Mouse (Mus musculus) CD4-positive, CD25-positive, alpha-beta regulatory T cell, adult 2 months (primary cell): ENCODE measurements around the gene Ldlrap1.

Experiments used
- DNase-seq: peaks from one replicate; pipeline ENCODE4 v3.0.0-alpha.2; 2012; ENCODE audit warnings: low read depth, low spot score

Gene Ldlrap1

GRCm38 (mm10) chr4:134775234-134775944 lies 7.6 kb upstream of the Ldlrap1 start:
- no peak for DNase-seq

DNA sequence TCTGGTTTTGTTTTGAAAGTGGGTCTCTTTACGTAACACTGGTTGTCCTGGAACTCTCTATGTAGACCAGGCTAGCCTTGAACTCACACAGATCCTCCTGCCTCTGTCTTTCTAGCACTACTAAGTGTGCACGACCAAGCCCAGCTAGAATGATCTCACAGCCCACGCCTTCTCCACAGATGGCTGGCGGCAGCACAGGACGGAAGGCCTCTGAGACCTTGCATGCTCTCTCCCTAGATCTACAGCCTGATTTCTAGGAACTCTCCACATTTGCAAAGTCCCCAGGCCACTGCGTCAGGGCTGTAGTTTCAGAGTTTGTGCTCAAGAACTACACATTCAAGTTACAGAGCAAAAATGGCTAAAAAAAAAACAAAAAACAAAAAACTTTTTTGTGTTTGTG lies 6.3 kb upstream of the Ldlrap1 start:
- DNase-seq: no peak

GRCm38 (mm10) chr4:134772805-134773674 lies 5.2 kb upstream of the Ldlrap1 start:
- DNase-seq: peak; percentile 57

DNA sequence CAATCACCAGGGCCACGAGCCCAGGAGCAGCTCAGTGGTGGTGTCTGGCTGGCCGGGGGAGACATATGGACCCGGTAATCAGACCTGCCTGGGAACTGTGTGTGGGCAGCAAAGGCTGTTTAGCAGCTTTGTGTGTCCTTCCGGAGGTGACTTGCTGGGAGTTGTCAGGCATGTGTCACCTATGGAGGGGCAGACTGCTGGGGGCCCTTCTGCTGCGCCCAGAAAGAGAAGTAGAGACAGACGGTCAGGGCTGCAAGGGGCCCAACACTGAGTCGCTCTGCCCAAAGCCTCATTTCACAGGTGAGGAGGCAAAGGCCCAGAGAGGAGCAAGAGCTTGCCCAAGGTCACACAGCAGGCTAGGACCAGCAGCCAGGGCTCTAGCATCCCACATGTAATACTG lies 2.1 kb upstream of the Ldlrap1 start:
- no peak for DNase-seq

DNA sequence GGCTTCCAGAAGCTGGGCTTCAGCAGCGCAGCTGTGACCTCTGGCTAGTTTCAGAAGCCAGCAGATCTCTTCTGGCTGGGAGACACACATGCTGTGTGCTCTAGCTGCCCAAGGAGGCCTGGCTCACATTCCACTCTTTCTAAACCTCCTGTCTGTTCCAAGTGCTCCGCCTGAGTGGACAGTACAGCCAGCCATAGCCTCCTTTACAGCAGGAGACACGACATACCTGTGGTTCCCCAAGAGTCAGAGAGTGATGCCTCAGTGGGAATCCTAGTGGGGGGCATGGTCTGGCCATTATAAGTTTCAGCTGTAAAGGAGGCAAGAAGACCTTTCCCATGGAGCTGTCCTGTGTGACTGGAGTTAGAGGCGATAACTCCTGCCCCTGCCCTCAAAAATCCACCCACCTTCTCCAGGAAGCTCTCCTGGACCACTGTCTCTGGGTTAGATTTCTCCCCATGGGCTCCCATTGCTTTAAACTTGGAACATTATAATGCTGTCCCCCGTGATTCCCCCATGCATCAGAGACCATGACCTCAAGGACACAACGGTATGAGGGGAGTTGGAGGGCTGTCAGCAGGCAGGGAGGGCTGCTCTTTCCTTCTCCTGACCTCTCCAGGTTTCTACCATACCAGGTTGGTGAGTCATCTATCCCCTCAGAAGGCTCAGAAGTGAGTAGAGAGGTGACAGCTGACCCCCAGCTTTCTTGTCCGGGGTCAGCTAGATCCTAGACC lies 1.4 kb upstream of the Ldlrap1 start:
- no peak for DNase-seq

GRCm38 (mm10) chr4:134768226-134768888 lies 533 bp upstream of the Ldlrap1 start:
- DNase-seq: no peak

DNA sequence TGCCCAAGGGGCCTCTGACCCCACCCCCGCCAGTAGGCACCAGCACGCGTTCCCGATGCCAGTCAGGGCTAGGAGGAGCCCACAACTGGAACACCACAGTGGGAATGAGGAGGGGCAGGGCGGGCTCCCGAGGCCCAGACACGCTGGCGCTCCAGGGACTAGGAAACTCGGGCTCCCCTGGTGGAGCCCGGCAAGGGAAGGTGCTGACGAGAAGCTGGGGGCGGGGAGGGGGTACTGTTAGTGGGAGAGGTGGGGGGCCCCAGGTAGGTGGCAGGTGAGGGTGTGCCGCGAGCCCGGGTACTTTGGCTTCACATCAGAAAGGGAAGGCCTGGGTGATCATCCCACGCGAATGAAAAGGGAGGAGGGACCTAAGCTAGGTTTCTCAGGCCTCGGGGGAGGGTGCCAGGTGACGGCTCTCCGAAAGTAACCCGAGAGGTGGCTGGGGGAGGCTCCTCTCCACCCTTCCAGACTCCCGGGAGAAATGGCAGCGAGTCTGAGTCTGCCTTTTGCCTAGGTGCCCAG lies 859 bp downstream of the Ldlrap1 start:
- peak; percentile 63 for DNase-seq

DNA sequence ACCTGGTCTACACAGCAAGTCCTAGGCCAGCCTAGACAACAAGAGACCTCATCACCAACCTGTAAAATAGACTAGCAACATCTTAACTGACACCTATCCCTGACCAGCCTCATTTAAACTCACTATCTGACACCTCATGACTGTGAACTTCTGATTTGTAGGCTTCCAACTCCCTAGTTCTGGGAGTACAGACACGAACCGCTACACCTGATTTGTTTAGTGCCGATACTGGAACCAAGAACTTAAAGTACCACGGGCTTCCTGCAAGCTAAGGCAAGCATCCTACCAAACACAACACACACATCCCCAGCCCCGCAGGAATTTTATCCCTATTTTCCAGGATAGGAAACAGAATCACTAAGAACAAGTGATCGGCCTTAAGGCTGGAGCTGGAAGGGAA lies 1.5 kb downstream of the Ldlrap1 start:
- DNase-seq: no peak

GRCm38 (mm10) chr4:134764333-134764732 lies 3.5 kb downstream of the Ldlrap1 start:
- DNase-seq: no peak

- no peak for DNase-seq
These were observed 5.5 kb downstream of the Ldlrap1 start for GRCm38 (mm10) chr4:134762360-134762759.

DNA sequence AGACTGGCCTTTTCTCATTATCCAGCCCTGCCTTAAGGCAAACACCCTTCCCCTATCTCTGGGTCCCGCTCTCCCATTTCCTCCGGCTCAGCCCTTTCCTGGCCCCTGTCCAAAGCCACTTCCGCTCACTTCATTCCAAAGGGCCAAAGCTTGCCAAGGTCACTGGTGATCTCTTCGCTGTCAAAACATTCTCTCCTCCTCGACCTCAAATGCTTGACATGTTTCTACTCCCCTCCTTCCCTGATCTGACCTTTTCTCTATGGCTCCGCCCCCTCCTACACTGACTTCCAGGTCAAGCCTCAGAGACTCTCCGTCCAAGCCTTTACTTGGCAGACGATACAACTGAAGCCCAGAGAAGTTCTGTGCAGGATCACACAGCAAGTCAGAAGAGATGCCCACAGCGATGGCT lies 7.0 kb downstream of the Ldlrap1 start:
- no peak for DNase-seq

DNA sequence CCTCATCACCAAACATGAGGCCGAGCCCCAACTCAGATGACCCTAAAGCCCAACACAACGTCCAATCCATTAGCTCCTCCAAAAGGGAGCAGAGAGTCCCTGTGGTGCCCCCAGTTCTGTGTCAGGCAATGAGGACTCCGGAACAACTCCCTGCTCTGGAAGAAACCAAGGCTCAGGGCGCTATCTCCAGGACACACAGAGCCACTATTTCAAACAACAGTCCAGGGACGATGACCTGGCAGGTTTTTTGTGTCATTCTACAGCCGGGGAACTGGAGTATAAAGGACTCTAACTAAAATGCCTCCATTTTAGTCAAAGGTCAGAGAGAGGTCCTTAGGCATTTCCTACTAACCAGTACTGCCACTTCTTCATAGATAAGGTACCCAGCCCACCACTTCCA lies 7.5 kb downstream of the Ldlrap1 start:
- DNase-seq: no peak

GRCm38 (mm10) chr4:134759564-134759963 lies 8.3 kb downstream of the Ldlrap1 start:
- no peak for DNase-seq

DNA sequence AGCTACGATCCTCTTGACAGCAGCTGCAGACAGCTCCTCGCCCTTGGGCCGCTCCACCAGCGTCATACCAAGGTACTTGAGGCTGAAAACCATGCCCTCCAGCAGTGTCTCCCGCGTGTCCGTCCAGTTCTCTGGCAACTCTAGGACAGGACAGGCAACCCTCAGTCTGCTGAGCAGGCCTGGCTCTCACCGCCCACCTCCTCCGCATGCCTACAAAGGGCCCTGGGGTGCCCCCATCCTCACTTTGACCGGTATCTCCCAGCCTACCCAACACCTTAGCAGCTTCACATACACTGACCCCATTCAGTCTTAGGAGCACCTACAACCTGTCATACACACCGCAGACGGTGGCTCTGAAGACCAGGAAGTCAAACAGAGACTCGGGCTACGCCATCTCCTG lies 8.9 kb downstream of the Ldlrap1 start:
- no peak for DNase-seq

- DNase-seq: no peak
These were observed 9.5 kb downstream of the Ldlrap1 start for GRCm38 (mm10) chr4:134758367-134758766.

GRCm38 (mm10) chr4:134756953-134757352 lies 10.9 kb downstream of the Ldlrap1 start:
- peak; percentile 37 for DNase-seq

DNA sequence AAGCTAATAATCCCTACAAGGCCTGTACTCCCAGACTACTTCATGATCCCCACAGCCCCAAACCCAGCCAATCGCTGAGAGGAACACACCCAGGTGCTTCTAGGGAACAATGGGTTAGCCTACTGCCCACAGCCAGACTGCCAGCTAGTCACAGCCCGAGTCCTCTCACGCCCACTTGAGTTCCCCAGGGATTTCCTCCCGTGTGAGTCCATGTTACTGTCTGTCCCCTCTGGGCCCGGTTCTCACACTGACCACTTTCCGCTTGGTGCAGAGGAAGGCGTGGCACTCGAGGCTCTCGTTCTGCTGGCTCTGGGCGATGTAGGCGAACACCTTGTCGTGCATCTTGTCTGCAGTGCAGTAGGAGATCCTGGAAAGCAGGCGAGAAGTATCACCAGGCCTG lies 12.9 kb downstream of the Ldlrap1 start:
- no peak for DNase-seq

GRCm38 (mm10) chr4:134754371-134754770 lies 13.5 kb downstream of the Ldlrap1 start:
- peak; percentile 43 for DNase-seq

DNA sequence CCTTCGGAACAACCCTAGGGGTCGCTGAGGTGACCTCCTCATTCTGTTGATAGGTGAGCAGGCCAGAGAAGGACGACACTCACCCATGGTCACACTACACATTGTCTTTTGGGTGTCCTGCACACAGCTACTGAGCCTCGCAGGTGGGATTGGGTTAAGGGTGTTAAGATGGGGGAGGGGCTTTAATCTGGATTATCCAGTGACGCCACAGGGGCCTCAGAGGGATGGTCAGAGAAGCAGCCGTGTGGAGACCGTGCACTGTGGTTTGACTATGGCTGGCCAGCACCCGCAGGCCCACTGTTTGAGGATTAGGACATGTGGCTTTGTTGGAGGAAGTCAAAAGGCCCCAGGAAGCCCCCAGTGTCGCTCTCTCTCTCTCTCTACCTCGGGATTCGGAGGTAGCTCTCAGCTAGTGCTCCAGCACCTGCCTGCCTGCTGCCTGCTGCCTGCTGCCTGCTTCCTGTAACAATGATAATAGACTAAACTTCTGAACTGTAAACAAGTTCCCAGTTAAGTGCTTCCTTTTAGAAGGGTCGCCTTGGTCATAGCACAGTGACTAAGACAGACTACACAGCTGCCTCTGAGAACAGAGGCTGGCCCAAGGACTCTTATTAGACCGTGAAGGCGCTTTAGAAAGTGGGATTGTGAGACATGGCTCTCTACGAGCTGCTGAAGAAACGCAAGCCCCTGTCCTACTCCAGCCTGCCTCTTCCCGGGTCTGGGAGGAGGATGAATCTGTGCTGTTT lies 14.1 kb downstream of the Ldlrap1 start:
- DNase-seq: no peak

DNA sequence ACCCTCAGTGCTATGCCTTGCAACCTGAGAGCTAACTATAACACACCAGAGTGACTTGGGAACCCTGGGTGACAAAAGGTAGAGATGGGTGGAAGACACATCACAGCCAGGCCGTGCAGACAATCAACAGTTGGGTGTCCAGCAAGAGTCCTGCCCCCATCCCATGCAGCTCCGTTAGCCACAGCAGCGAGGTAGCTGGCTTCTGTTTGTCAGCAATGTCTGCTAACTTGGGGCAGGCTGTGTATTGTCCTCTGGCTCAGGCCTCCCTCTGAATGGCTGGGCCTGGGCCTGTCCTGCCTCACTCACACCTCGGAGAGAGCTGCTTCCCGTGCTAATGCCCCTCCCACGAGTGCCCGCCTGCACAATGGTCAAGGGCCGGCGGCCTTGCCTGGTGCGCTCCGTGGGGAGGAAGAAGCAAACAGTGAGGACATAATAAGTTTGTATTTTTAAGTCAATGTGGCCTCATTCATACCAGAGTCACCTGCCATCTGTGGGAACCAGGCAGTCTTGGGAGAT lies 14.9 kb downstream of the Ldlrap1 start:
- no peak for DNase-seq
